Mouse (Mus musculus) liver, postnatal 0 days (tissue): ENCODE results near the gene Lad1.

Source experiments
- CTCF ChIP-seq: sonication (generic); IDR thresholded peaks from 2 replicates; pipeline ENCODE4 v1.5.1; 2016; ENCODE audit warnings: antibody characterized with exemption, low read depth
- EP300 ChIP-seq: IDR thresholded peaks from 2 replicates; pipeline ENCODE4 v1.6.1; 2016; ENCODE audit warnings: antibody characterized with exemption, low read depth, mild to moderate bottlenecking

DNA sequence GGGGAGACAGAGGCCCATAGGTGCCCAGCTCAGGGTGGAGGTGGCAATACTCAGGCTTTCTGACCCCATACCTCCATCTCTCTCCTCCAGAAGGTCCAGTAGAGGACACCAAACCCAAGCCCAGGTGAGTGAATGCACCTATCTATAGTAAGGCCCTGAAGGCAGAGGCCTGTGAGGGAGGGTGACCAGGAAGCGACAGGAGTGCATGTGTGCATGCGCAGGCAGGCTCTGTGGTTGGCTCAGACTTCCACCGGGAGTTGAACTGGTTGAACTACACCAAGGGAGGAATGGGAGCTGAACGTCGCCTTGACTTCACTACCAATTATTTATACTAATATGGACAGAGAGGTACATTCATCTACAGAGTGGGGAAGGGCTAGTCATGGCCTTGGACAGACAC lies 28.2 kb downstream of the Lad1 start:
- TF ChIP-seq CTCF (no peak), EP300 (no peak)
